Mouse (Mus musculus) stomach, embryonic 14.5 days (tissue): ENCODE data around the gene Ly86. TPM values are rescaled to one million over a fixed set of nuclear protein-coding genes. Genes with fewer than 3 reads are reported as not detected.

ENCODE experiments used
- ATAC-seq: fragments of 200-750 bp; cut with Nextera tagmentation; 2 replicates; pipeline ENCODE4 v1.8.0; 2017; ENCODE audit warnings: low read depth, moderate TSS enrichment; ENCODE audit not compliant: insufficient number of reproducible peaks, insufficient read depth, low FRiP score
- H3K27ac ChIP-seq: fragments of 300-500 bp; sonication (generic); 2 replicates; pipeline ENCODE4 v1.5.1; 2014; ENCODE audit warnings: mild to moderate bottlenecking, low read length, moderate library complexity, mixed read lengths
- H3K27me3 ChIP-seq: fragments of 300-500 bp; sonication (generic); 2 replicates; pipeline ENCODE4 v1.6.1; 2014; ENCODE audit warnings: low read length, control low read depth, mixed read lengths; ENCODE audit not compliant: control insufficient read depth, insufficient read depth
- H3K36me3 ChIP-seq: fragments of 300-500 bp; sonication (generic); 2 replicates; pipeline ENCODE4 v1.6.1; 2014; ENCODE audit warnings: mild to moderate bottlenecking, control low read depth, low read length, moderate library complexity, mixed read lengths; ENCODE audit not compliant: control insufficient read depth, insufficient read depth
- H3K4me1 ChIP-seq: fragments of 300-500 bp; sonication (generic); 2 replicates; pipeline ENCODE4 v1.6.1; 2014; ENCODE audit warnings: low read length, control low read depth, mixed read lengths; ENCODE audit not compliant: control insufficient read depth, insufficient read depth
- H3K4me2 ChIP-seq: fragments of 300-500 bp; sonication (generic); replicated peaks from 2 replicates; pipeline ENCODE4 v1.6.1; 2014; ENCODE audit warnings: low read depth, low read length, control low read depth
- H3K4me3 ChIP-seq: fragments of 300-500 bp; sonication (generic); 2 replicates; pipeline ENCODE4 v1.5.1; 2014; ENCODE audit warnings: low read depth, low read length, control low read depth
- H3K9ac ChIP-seq: fragments of 300-500 bp; sonication (generic); replicated peaks from 2 replicates; pipeline ENCODE4 v1.6.1; 2014; ENCODE audit warnings: low read depth, mild to moderate bottlenecking, control low read depth, low read length, moderate library complexity, mixed read lengths
- H3K9me3 ChIP-seq: fragments of 300-500 bp; sonication (generic); 2 replicates; pipeline ENCODE4 v1.6.1; 2016; ENCODE audit warnings: low read depth, low read length, control low read depth; ENCODE audit not compliant: control insufficient read depth
- WGBS: fragments of 180-500 bp; shearing (Covaris S2); extraction: QIAGEN DNeasy Blood & Tissue Kit; methylation state at CpG from one replicate; pipeline ENCODE4 v1.1.7; 2014; 5-methylcytosine and 5-hydroxymethylcytosine counted together
- polyA plus RNA-seq: library from polyadenylated mRNA; unstranded; fragments of >200 nt; fragmentation: Nextera tagmentation; extraction: Ambion mirVana; gene quantifications from 2 replicates; pipeline ENCODE4 v1.2.1, GENCODE M21; 2014

Gene Ly86
- polyA plus RNA-seq, 1 experiment from 2014 or later = 13.1 TPM

- H3K9me3 ChIP-seq = no peaks in the 10 kb centered on the region
- 0 out of 2 replicates have a peak, but pooled peaks cover 3% of the 10 kb centered on the region for H3K27me3 ChIP-seq
- H3K4me1 ChIP-seq = 0 out of 2 replicates have a peak, but pooled peaks cover 8% of the 10 kb centered on the region
- H3K9ac ChIP-seq = peak overlapping the region; percentile 31; the same call in 1 of the 2 replicates
- peak overlapping the region; percentile 16 for H3K4me3 ChIP-seq
- no peak overlapping the region for H3K27ac ChIP-seq
- ATAC-seq = peak; percentile 95
- 3% methylated on average over 25 of the region's 25 CpGs for WGBS
- H3K4me2 ChIP-seq = peak overlapping the region; percentile 67
- H3K36me3 ChIP-seq = no peaks in the 10 kb centered on the region
These were observed 32.6 kb upstream of the Ly86 start for GRCm38 (mm10) chr13:37312222-37312928.

GRCm38 (mm10) chr13:37312951-37313350 is 32.1 kb upstream of the Ly86 start:
- 18% methylated on average over 4 of the region's 4 CpGs for WGBS
- Histone ChIP-seq H3K4me3 (no peak overlapping the region), H3K27me3 (0 out of 2 replicates have a peak, but pooled peaks cover 3% of the 10 kb centered on the region), H3K27ac (no peak overlapping the region), H3K36me3 (no peaks in the 10 kb centered on the region), H3K4me2 (no peak overlapping the region), H3K9me3 (no peaks in the 10 kb centered on the region), H3K4me1 (0 out of 2 replicates have a peak, but pooled peaks cover 8% of the 10 kb centered on the region), H3K9ac (no peak overlapping the region)
- ATAC-seq = no peak

GRCm38 (mm10) chr13:37325504-37325903 is 19.5 kb upstream of the Ly86 start:
- no peaks in the 10 kb centered on the region for H3K27me3 ChIP-seq
- ATAC-seq = no peak
- WGBS = 88% methylated on average over 3 of the region's 3 CpGs
- H3K4me2 ChIP-seq = no peak overlapping the region
- no peaks in the 10 kb centered on the region for H3K4me1 ChIP-seq
- H3K36me3 ChIP-seq = no peaks in the 10 kb centered on the region
- no peak overlapping the region for H3K27ac ChIP-seq
- no peaks in the 10 kb centered on the region for H3K9me3 ChIP-seq
- H3K4me3 ChIP-seq = no peak overlapping the region
- no peak overlapping the region for H3K9ac ChIP-seq

- WGBS = 63% methylated on average over 8 of the region's 8 CpGs
- no peak for ATAC-seq
- H3K27ac ChIP-seq = no peak overlapping the region
These were observed 15.3 kb upstream of the Ly86 start for GRCm38 (mm10) chr13:37329747-37330146.

GRCm38 (mm10) chr13:37330971-37331370 is 14.0 kb upstream of the Ly86 start:
- no peaks in the 10 kb centered on the region for H3K9me3 ChIP-seq
- 80% methylated on average over 4 of the region's 4 CpGs for WGBS

More at GRCm38 (mm10) chr13:37329747-37330146, 15.3 kb upstream of the Ly86 start:
- H3K4me3 ChIP-seq = no peak overlapping the region
- no peak overlapping the region for H3K4me2 ChIP-seq
- no peaks in the 10 kb centered on the region for H3K27me3 ChIP-seq
- no peak overlapping the region for H3K9ac ChIP-seq
- no peaks in the 10 kb centered on the region for H3K9me3 ChIP-seq
- no peaks in the 10 kb centered on the region for H3K4me1 ChIP-seq
- H3K36me3 ChIP-seq = no peaks in the 10 kb centered on the region

GRCm38 (mm10) chr13:37332779-37333543 is 12.0 kb upstream of the Ly86 start:
- 77% methylated on average over 4 of the region's 4 CpGs for WGBS
- H3K36me3 ChIP-seq = no peaks in the 10 kb centered on the region
- H3K27me3 ChIP-seq = no peaks in the 10 kb centered on the region
- H3K9me3 ChIP-seq = no peaks in the 10 kb centered on the region
- H3K4me2 ChIP-seq = no peak overlapping the region
- no peak overlapping the region for H3K27ac ChIP-seq
- H3K9ac ChIP-seq = no peak overlapping the region
- ATAC-seq = no peak
- no peak overlapping the region for H3K4me3 ChIP-seq
- H3K4me1 ChIP-seq = no peaks in the 10 kb centered on the region

More at GRCm38 (mm10) chr13:37330971-37331370, 14.0 kb upstream of the Ly86 start:
- no peak for ATAC-seq
- Histone ChIP-seq H3K4me3 (no peak overlapping the region), H3K36me3 (no peaks in the 10 kb centered on the region), H3K4me1 (no peaks in the 10 kb centered on the region), H3K27ac (no peak overlapping the region), H3K9ac (no peak overlapping the region), H3K27me3 (no peaks in the 10 kb centered on the region), H3K4me2 (no peak overlapping the region)

- no peak overlapping the region for H3K4me3 ChIP-seq
- no peaks in the 10 kb centered on the region for H3K4me1 ChIP-seq
- H3K36me3 ChIP-seq = no peaks in the 10 kb centered on the region
- H3K9me3 ChIP-seq = no peaks in the 10 kb centered on the region
- H3K4me2 ChIP-seq = no peak overlapping the region
- H3K27ac ChIP-seq = no peak overlapping the region
- 72% methylated on average over 1 of the region's 1 CpGs for WGBS
- no peak overlapping the region for H3K9ac ChIP-seq
- no peak for ATAC-seq
- H3K27me3 ChIP-seq = no peaks in the 10 kb centered on the region
These were observed 11.5 kb upstream of the Ly86 start for GRCm38 (mm10) chr13:37333544-37333870.

GRCm38 (mm10) chr13:37337269-37337668 is 7.7 kb upstream of the Ly86 start:
- WGBS = 74% methylated on average over 4 of the region's 4 CpGs
- no peak for ATAC-seq
- no peak overlapping the region for H3K4me3 ChIP-seq
- H3K4me2 ChIP-seq = no peak overlapping the region
- H3K36me3 ChIP-seq = no peaks in the 10 kb centered on the region
- H3K4me1 ChIP-seq = no peaks in the 10 kb centered on the region
- no peak overlapping the region for H3K27ac ChIP-seq
- H3K27me3 ChIP-seq = no peaks in the 10 kb centered on the region
- H3K9me3 ChIP-seq = no peaks in the 10 kb centered on the region
- no peak overlapping the region for H3K9ac ChIP-seq
